Mouse (Mus musculus) heart, postnatal 10 days (tissue): ENCODE data around the gene Dcaf8. TPM values are rescaled to one million over a fixed set of nuclear protein-coding genes. Genes with fewer than 3 reads are reported as not detected.

Source experiments
- DNase-seq, 2 experiments: peaks; one replicate each; pipeline ENCODE4 v3.0.0; 2021
- intact Hi-C: fragments of 180-260 bp; cut with DNase I; formaldehyde crosslinking; loops from one replicate; pipeline ENCODE4 v1.15.1; 2025
- total RNA-seq, 2 experiments: library from RNA; stranded (reverse); gene quantifications; 2 replicates each; pipeline ENCODE4 v1.2.3; 2021

Gene Dcaf8
- total RNA-seq, 2 experiments from 2014 or later, result 119 to 130 TPM

GRCm38 (mm10) chr1:172186401-172187289, 38.8 kb downstream of the Dcaf8 start:
- no peak for DNase-seq
- intact Hi-C loops, result no loop called here

DNA sequence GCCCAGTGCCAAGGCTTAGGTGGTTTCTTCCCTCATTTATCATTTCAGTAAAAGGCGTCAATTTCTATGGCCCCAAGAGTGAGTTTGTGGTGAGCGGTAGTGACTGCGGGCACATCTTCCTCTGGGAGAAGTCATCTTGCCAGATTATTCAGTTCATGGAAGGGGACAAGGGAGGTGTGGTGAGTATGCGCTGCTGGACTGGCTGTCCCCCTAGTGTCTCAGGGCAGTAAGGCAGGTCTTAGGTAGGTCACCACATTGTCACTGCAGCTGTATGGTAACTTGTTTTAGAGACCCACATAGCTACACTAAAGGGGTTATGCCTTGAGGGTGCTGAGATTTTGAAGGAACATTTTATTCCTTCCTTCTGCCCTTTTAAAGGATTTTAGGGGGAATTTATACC, 41.0 kb downstream of the Dcaf8 start:
- DNase-seq, result peak; percentile 48 to 70
- intact Hi-C loops, result no loop called here

GRCm38 (mm10) chr1:172191578-172191977, 43.7 kb downstream of the Dcaf8 start:
- DNase-seq, result no peak
- intact Hi-C loops, result no loop called here

DNA sequence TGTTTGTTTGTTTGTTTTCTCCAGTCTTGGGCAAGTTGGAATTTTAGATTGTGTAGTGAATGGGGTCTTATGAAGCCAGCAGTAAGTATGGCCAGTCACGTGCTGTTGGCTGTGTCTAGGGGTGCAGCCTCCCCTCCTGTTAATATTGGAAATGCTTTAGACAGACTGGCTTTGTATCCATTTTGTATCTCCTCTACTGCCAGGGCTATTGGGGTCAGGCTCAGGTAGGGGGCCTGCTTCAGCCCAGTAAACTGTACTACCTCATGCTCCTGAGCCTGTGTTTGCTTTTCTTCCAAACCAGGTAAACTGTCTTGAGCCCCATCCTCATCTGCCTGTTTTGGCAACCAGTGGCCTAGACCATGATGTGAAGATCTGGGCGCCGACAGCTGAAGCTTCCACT, 44.3 kb downstream of the Dcaf8 start:
- no peak for DNase-seq
- intact Hi-C loops, result no loop called here

GRCm38 (mm10) chr1:172194435-172194834, 46.6 kb downstream of the Dcaf8 start:
- intact Hi-C loops, result no loop called here
- DNase-seq, result no peak

GRCm38 (mm10) chr1:172197146-172197545, 49.3 kb downstream of the Dcaf8 start:
- intact Hi-C loops, result no loop called here
- DNase-seq, result no peak

DNA sequence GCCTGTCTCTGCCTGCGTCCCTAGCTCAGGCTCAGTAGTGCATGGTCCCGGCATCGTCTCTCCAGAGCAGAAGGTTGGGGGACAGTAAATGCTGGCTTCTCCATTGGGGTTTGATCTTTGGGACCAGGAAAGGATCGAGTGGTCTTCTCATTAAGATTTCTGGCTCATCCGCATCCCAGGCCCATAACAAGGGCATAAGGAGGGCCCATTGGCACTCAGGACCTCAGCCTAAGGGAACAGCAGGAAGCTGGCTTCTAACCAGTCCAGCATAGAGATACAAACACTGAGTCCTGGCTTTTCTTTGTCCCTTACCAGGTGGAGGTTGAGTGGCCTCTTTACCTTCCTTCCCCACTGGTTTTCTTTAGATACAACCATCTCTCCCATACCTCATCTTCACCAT, 50.0 kb downstream of the Dcaf8 start:
- intact Hi-C loops, result no loop called here
- no peak for DNase-seq

- DNase-seq, result no peak
- intact Hi-C loops, result no loop called here
Observed at GRCm38 (mm10) chr1:172198316-172198715, 50.4 kb downstream of the Dcaf8 start.

DNA sequence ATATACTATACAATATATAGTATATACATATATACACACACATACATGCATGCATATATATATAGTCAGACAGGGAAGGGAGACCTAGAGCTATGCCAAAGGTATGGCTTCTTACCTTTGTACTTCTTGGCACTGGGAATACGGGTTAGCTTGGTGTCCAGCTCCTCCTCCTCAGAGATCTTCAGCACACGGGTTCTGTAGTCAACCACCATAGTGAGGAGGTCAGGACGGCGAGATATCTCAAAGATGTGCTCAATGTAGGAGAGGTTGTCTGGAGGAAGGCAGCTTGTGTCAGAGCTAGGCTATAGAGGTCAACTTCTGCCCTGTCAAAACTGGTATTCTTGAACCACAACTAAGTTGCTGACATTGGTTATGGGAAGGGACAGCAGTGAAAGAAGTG, 51.1 kb downstream of the Dcaf8 start:
- intact Hi-C loops, result no loop called here
- DNase-seq, result no peak

DNA sequence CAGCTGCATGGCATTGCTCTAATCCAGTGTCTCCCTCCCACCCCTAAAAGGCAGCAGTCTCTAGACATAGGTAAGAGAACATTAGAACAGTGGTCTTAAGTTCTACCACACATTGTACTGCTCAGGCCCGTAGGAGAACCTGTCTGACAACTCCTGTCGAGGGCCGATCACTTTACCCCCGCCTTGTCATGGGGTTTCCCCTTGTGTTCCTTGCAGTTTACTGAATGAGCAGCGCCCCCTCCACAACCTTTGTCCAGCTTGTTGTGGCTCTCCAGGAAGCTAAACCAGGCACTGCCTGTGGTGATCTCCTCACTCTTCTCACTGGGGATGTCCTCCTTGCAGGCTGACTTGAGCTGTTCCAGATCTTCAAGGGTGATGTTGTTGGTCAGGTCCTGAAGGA, 52.3 kb downstream of the Dcaf8 start:
- intact Hi-C loops, result loop anchor here (10.0 kb wide), 1 partner anchor 305 kb away; the partner anchor contains the start of gene Tagln2
- DNase-seq, result no peak

- intact Hi-C loops, result loop anchor here (10.0 kb wide), 1 partner anchor 304 kb away; the partner anchor contains the start of gene Tagln2
- DNase-seq, result peak; percentile 66 to 67
Observed at GRCm38 (mm10) chr1:172200871-172201447, 53.1 kb downstream of the Dcaf8 start.

GRCm38 (mm10) chr1:172201967-172202880, 54.3 kb downstream of the Dcaf8 start:
- intact Hi-C loops, result loop anchor here (2.0 to 10.0 kb wide), 2 partner anchors 15 to 303 kb away; partner anchors contain the start of gene Tagln2
- DNase-seq, result peak in 1 of 2 experiments; percentile 36

DNA sequence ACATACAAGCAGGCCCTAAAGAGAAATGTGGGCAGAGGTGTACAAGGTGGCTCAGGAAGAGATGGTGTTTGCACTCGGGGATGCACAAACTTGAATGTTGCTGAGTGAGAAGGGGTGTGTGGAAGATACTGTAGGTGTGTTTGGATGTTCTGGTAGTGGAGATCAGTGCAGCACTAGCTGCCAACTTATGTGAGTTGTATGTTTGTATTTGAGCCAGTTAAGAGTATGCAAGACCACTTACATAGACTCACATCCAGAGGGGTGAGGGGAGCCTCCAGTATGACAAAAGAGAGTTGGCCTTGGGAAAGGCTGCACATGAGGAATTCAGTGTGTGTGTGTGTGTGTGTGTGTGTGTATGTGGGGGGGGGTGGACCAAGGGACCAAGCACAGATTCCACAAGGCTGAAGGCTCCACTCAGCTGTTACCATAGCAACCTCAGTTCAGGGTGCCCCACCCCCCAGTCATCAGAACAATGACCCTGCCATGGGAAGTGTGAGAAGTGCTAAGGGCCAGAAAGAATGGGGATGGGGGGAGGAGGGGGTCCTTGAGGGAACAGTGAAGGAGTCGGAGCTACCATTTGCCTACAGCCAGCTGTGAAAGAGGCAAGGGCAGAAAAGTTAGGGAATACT, 55.1 kb downstream of the Dcaf8 start:
- intact Hi-C loops, result loop anchor here (2.0 to 10.0 kb wide), 2 partner anchors 14 to 302 kb away; partner anchors contain the start of gene Tagln2
- DNase-seq, result peak in 1 of 2 experiments; percentile 50

DNA sequence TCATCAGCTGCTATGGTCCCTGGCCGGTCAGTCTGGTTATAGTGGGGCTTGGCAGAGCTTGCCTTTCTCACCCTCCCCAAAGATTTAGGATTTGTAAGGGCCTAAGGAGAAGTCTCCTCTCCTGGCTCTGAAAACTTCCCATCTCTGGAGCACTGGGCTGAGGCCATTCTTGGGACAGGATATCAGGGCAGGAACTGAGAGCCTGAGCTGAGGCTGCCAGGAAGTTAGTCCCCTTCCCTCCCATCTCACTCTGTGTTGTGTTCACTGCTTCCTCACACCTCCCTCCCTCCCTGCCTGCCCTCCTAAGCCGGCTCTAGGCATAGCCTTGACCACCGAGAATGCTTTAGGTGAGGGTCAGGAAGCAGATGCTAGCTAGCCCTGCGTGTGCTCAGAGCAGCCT, 55.7 kb downstream of the Dcaf8 start:
- intact Hi-C loops, result loop anchor here (2.0 to 10.0 kb wide), 2 partner anchors 13 to 301 kb away; partner anchors contain the start of gene Tagln2
- peak; percentile 50 to 57 for DNase-seq

- intact Hi-C loops, result loop anchor here (10.0 kb wide), 1 partner anchor 301 kb away; the partner anchor contains the start of gene Tagln2
- DNase-seq, result peak in 1 of 2 experiments; percentile 32
Observed at GRCm38 (mm10) chr1:172204033-172204813, 56.3 kb downstream of the Dcaf8 start.

GRCm38 (mm10) chr1:172204814-172205740, 57.2 kb downstream of the Dcaf8 start:
- DNase-seq, result peak in 1 of 2 experiments; percentile 17
- intact Hi-C loops, result loop anchor here (10.0 kb wide), 1 partner anchor 300 kb away; the partner anchor contains the start of gene Tagln2

GRCm38 (mm10) chr1:172205741-172206087, 57.8 kb downstream of the Dcaf8 start:
- intact Hi-C loops, result loop anchor here (10.0 kb wide), 1 partner anchor 299 kb away; the partner anchor contains the start of gene Tagln2

More at GRCm38 (mm10) chr1:172205741-172206087, 57.8 kb downstream of the Dcaf8 start:
- DNase-seq, result peak in 1 of 2 experiments; percentile 23
